Mouse (Mus musculus) CH12.LX (cell line): ENCODE measurements around the gene Wwtr1. TPM values are rescaled to one million over a fixed set of nuclear protein-coding genes. Genes with fewer than 3 reads are reported as not detected.

ENCODE experiments used
- DNase-seq: peaks from one replicate; pipeline ENCODE4 v3.0.0-alpha.2; 2013; ENCODE audit errors: extremely low read depth
- H3K27ac ChIP-seq: 2 replicates; pipeline ENCODE4 v1.5.1; 2012; ENCODE audit warnings: low read depth, mild to moderate bottlenecking, control low read depth, moderate library complexity; ENCODE audit not compliant: insufficient read depth
- H3K27me3 ChIP-seq: replicated peaks from 2 replicates; pipeline ENCODE3; 2012; ENCODE audit warnings: inconsistent platforms
- H3K36me3 ChIP-seq, 2 experiments: replicated peaks in 1 of 2; 2 replicates each; pipeline versions ENCODE3 to v1.6.1; 2012; ENCODE audit warnings: inconsistent platforms in 1 of 2, low read length in 1 of 2, mild to moderate bottlenecking in 1 of 2, mixed read lengths in 1 of 2, moderate library complexity in 1 of 2; ENCODE audit not compliant: control insufficient read depth in 1 of 2, insufficient read depth in 1 of 2
- H3K4me1 ChIP-seq, 2 experiments: 2 replicates each; pipeline ENCODE4 v1.6.1; 2012; ENCODE audit warnings: inconsistent platforms in 1 of 2, moderate library complexity in 1 of 2; ENCODE audit not compliant: insufficient read depth in 2 of 2, control insufficient read depth in 1 of 2
- H3K4me2 ChIP-seq: 2 replicates; pipeline ENCODE4 v1.6.1; 2012; ENCODE audit warnings: low read depth, mild to moderate bottlenecking, control low read depth; ENCODE audit not compliant: poor library complexity, insufficient read depth, severe bottlenecking
- H3K4me3 ChIP-seq, 3 experiments: fragments of 150-350 bp in 1 of 3; sonication (generic) in 1 of 3; replicated peaks in 1 of 3; 2 replicates each; pipeline versions ENCODE3 to v1.5.1; 2011 to 2012; ENCODE audit warnings: low read depth in 2 of 3, low read length in 2 of 3, mild to moderate bottlenecking in 2 of 3, moderate library complexity in 2 of 3, control low read depth in 1 of 3, improper control_type of control experiment in 1 of 3, inconsistent platforms in 1 of 3, mixed read lengths in 1 of 3; ENCODE audit not compliant: poor library complexity in 1 of 3
- H3K79me2 ChIP-seq: replicated peaks from 2 replicates; pipeline ENCODE4 v1.6.1; 2012; ENCODE audit warnings: mild to moderate bottlenecking, moderate library complexity; ENCODE audit not compliant: control insufficient read depth, poor library complexity, insufficient read depth, severe bottlenecking; ENCODE audit errors: extremely low read depth
- H3K9ac ChIP-seq: 2 replicates; pipeline ENCODE4 v1.6.1; 2012; ENCODE audit warnings: low read depth, mild to moderate bottlenecking, control low read depth, moderate library complexity; ENCODE audit not compliant: insufficient read depth
- H3K9me3 ChIP-seq: replicated peaks from 2 replicates; pipeline ENCODE3; 2012; ENCODE audit warnings: low read length, inconsistent platforms, mixed read lengths
- CHD2 ChIP-seq: IDR thresholded peaks from 2 replicates; pipeline ENCODE4 v1.6.1; 2011; ENCODE audit warnings: low read length, improper control_type of control experiment
- CTCF ChIP-seq, 2 experiments: IDR thresholded peaks in 1 of 2; conservative IDR thresholded peaks in 1 of 2; 2 replicates each; pipeline ENCODE4 v1.5.1; 2011 to 2012; ENCODE audit warnings: low read depth in 2 of 2, low read length in 2 of 2, improper control_type of control experiment in 1 of 2, inconsistent platforms in 1 of 2, mild to moderate bottlenecking in 1 of 2, moderate library complexity in 1 of 2
- EP300 ChIP-seq: IDR thresholded peaks from 2 replicates; pipeline ENCODE4 v1.6.1; 2011; ENCODE audit warnings: low read length, improper control_type of control experiment
- ETS1 ChIP-seq: conservative IDR thresholded peaks from 2 replicates; pipeline ENCODE4 v1.6.1; 2012; ENCODE audit warnings: low read depth, mild to moderate bottlenecking, inconsistent platforms, low read length, improper control_type of control experiment, moderate library complexity
- HCFC1 ChIP-seq: IDR thresholded peaks from 2 replicates; pipeline ENCODE4 v1.6.1; 2012; ENCODE audit warnings: low read depth, mild to moderate bottlenecking, inconsistent platforms, low read length, improper control_type of control experiment
- IRF4 ChIP-seq: IDR thresholded peaks from 2 replicates; pipeline ENCODE4 v1.6.1; 2014; ENCODE audit warnings: low read depth, mild to moderate bottlenecking, inconsistent platforms, low read length, improper control_type of control experiment
- KAT2A ChIP-seq: IDR thresholded peaks from 2 replicates; pipeline ENCODE4 v1.6.1; 2012; ENCODE audit warnings: low read length, improper control_type of control experiment, inconsistent platforms; ENCODE audit not compliant: insufficient replicate concordance
- MAFK ChIP-seq: IDR thresholded peaks from 2 replicates; pipeline ENCODE4 v1.6.1; 2011; ENCODE audit warnings: low read length, improper control_type of control experiment; ENCODE audit not compliant: insufficient replicate concordance
- MAX ChIP-seq: IDR thresholded peaks from 2 replicates; pipeline ENCODE4 v1.6.1; 2011; ENCODE audit warnings: low read length, improper control_type of control experiment
- MXI1 ChIP-seq: IDR thresholded peaks from 2 replicates; pipeline ENCODE4 v1.6.1; 2011; ENCODE audit warnings: mild to moderate bottlenecking, low read depth, low read length, improper control_type of control experiment
- MYC ChIP-seq: IDR thresholded peaks from 2 replicates; pipeline ENCODE4 v1.6.1; 2011; ENCODE audit warnings: low read depth, mild to moderate bottlenecking, improper control_type of control experiment, low read length
- NRF1 ChIP-seq: IDR thresholded peaks from 2 replicates; pipeline ENCODE4 v1.6.1; 2014; ENCODE audit warnings: low read depth, mild to moderate bottlenecking, inconsistent platforms, low read length, improper control_type of control experiment, moderate library complexity
- RAD21 ChIP-seq: IDR thresholded peaks from 2 replicates; pipeline ENCODE4 v1.6.1; 2011; ENCODE audit warnings: low read depth, mild to moderate bottlenecking, low read length, improper control_type of control experiment, moderate library complexity
- RCOR1 ChIP-seq: conservative IDR thresholded peaks from 2 replicates; pipeline ENCODE4 v1.6.1; 2012; ENCODE audit warnings: low read depth, mild to moderate bottlenecking, inconsistent platforms, low read length, improper control_type of control experiment
- TCF12 ChIP-seq: IDR thresholded peaks from 2 replicates; pipeline ENCODE4 v1.6.1; 2014; ENCODE audit warnings: low read depth, mild to moderate bottlenecking, inconsistent platforms, low read length, improper control_type of control experiment
- USF2 ChIP-seq: conservative IDR thresholded peaks from 2 replicates; pipeline ENCODE4 v1.6.1; 2011; ENCODE audit warnings: low read depth, low read length, improper control_type of control experiment
- ZMIZ1 ChIP-seq: IDR thresholded peaks from 2 replicates; pipeline ENCODE4 v1.6.1; 2012; ENCODE audit warnings: low read depth, mild to moderate bottlenecking, inconsistent platforms, low read length, improper control_type of control experiment
- dilution Hi-C: fragments of 300-500 bp; cut with MboI; formaldehyde crosslinking; loops from 2 replicates; pipeline ENCODE4 v1.14.3; 2020; ENCODE audit warnings: low sequenced_read_pairs; ENCODE audit not compliant: extremely low pct_unique_long_range_greater_than_20kb, extremely low pct_ligation_motif_present
- in situ Hi-C: fragments of 300-500 bp; cut with MboI; formaldehyde crosslinking; loops from 3 replicates; pipeline ENCODE4 v1.14.3; 2019; ENCODE audit warnings: low sequenced_read_pairs, low pct_ligation_motif_present, low pct_unique_long_range_greater_than_20kb, mixed read lengths
- polyA plus RNA-seq: library from polyadenylated mRNA; unstranded; fragments of >175 nt; gene quantifications from 2 replicates; pipeline ENCODE4 v1.2.1, GENCODE M21; 2012; ENCODE audit warnings: low read depth; ENCODE audit not compliant: insufficient read length
- total RNA-seq, 2 experiments: library from RNA; depleted of rRNA; stranded (reverse); fragments of 300-350 nt in 1 of 2; fragments of >200 nt in 1 of 2; gene quantifications; 2 replicates each; pipeline ENCODE4 v1.2.3; 2012 to 2014

Gene Wwtr1
- total and polyA plus RNA-seq, 3 experiments = 12.8 to 14.8 (median 13.5) TPM

DNA sequence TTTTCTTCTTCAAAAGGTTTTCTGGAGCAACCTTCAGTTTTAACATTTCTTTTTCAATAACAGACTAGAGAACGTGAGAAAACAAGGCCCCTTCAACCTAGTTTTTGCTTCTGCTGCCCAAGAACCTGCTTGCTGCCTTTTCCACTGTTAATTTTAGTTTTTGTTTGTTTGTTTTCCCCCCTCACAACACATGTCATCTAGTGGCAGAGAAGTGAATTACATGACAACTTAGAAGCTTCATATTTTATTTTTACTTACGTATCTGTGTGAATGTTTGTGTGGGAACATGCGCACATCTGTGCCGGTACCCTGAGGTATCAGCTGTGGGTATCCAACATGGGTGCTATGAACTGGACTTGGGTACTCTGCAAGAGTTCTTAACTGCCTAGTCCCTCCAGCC is 39.9 kb upstream of the Wwtr1 start:
- no peak for DNase-seq
- Histone ChIP-seq H3K9me3 (no peaks in the 10 kb centered on the region), H3K4me1 (no peaks in the 10 kb centered on the region), H3K4me2 (no peak overlapping the region), H3K79me2 (no peaks in the 10 kb centered on the region), H3K9ac (no peak overlapping the region), H3K4me3 (no peak overlapping the region), H3K36me3 (no peaks in the 10 kb centered on the region), H3K27me3 (no peaks in the 10 kb centered on the region), H3K27ac (no peak overlapping the region)
- in situ Hi-C loops = loop anchor here (25.0 kb wide), 1 partner anchor 353 kb away; no protein-coding TSS in a partner anchor
- TF ChIP-seq MXI1 (no peak), MAX (no peak), CHD2 (no peak), HCFC1 (no peak), RCOR1 (no peak), TCF12 (no peak), CTCF (conservative IDR thresholded peaks at IDR 0.05 in 1 of 2, IDR thresholded peaks at IDR 0.05 in 1 of 2; ENCODE audit: low read depth in 2 of 2, low read length in 2 of 2) (peak in 1 of 2 experiments; percentile 29; a peak in 1 of 4 replicates), RAD21 (peak; percentile 4), USF2 (no peak), ETS1 (no peak), MYC (no peak), ZMIZ1 (no peak)
- dilution Hi-C loops = no loop called here

DNA sequence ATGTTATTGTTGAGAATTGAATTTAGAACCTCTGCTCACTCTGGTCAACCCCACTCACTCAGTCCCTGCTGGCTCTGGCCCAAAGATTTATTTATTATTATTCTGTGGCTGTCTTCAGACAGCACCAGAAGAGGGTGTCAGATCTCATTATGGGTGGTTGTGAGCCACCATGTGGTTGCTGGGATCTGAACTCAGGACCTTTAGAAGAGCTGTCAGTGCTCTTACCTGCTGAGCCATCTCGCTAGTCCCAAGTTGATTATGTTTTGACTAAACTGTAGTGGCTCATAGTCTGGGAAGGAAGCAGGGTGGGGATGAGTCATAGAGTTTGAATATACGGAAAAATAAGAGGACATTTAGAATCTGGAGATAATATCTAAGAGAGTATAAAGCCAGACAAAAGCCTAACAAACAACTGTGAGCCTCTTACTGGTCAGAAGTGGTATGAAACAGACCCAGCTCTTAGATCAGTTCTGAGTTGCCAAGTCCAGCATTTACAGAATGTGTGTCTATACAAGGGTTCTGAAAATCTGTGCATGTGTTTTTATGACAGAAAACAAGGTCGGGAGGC is 36.8 kb upstream of the Wwtr1 start:
- Histone ChIP-seq H3K36me3 (no peaks in the 10 kb centered on the region), H3K27ac (no peak overlapping the region), H3K79me2 (no peaks in the 10 kb centered on the region), H3K9ac (no peak overlapping the region), H3K4me2 (no peak overlapping the region), H3K4me3 (no peak overlapping the region), H3K9me3 (no peaks in the 10 kb centered on the region), H3K27me3 (no peaks in the 10 kb centered on the region), H3K4me1 (no peaks in the 10 kb centered on the region)
- in situ Hi-C loops (loop anchor here (25.0 kb wide), 1 partner anchor 350 kb away; no protein-coding TSS in a partner anchor), dilution Hi-C loops (no loop called here)
- DNase-seq = no peak
- TF ChIP-seq MAFK (no peak), KAT2A (no peak), EP300 (no peak), NRF1 (no peak), ZMIZ1 (no peak), IRF4 (no peak)
